Mouse (Mus musculus) liver, embryonic 14.5 days (tissue): ENCODE data around the gene Psmd9. TPM values are rescaled to one million over a fixed set of nuclear protein-coding genes. Genes with fewer than 3 reads are reported as not detected.
"Not testable (repeated sequence)": the region's sequence is repeated elsewhere in the genome, so short reads cannot be mapped to it uniquely, and the experiment has no call there.

Source experiments
- ATAC-seq: fragments of 200-750 bp; cut with Nextera tagmentation; 2 replicates; pipeline ENCODE4 v1.8.0; 2017; ENCODE audit warnings: moderate number of reproducible peaks, mild to moderate bottlenecking, moderate library complexity; ENCODE audit not compliant: insufficient read depth
- DNase-seq, 3 experiments: peaks; one replicate each; pipeline ENCODE4 v3.0.0-alpha.2; 2012 to 2013; ENCODE audit warnings: low read depth in 3 of 3, low spot score in 3 of 3
- H3K27ac ChIP-seq: fragments of 300-500 bp; sonication (generic); 2 replicates; pipeline ENCODE4 v1.5.1; 2014; ENCODE audit warnings: moderate library complexity, mild to moderate bottlenecking, control low read depth, inconsistent platforms
- H3K27me3 ChIP-seq: fragments of 300-500 bp; sonication (generic); 2 replicates; pipeline ENCODE4 v1.6.1; 2014; ENCODE audit warnings: mild to moderate bottlenecking, low read length, moderate library complexity; ENCODE audit not compliant: control insufficient read depth, insufficient read depth
- H3K36me3 ChIP-seq: fragments of 300-500 bp; sonication (generic); replicated peaks from 2 replicates; pipeline ENCODE4 v1.6.1; 2014; ENCODE audit warnings: low read depth; ENCODE audit not compliant: control insufficient read depth, insufficient read depth
- H3K4me1 ChIP-seq, 2 experiments: fragments of 200-500 bp in 1 of 2; fragments of 300-500 bp in 1 of 2; sonication (generic) in 1 of 2; replicated peaks; 2 replicates each; pipeline ENCODE4 v1.6.1; 2012 to 2014; ENCODE audit warnings: antibody characterized with exemption in 1 of 2, inconsistent platforms in 1 of 2, low read length in 1 of 2; ENCODE audit not compliant: control insufficient read depth in 2 of 2, insufficient read depth in 2 of 2
- H3K4me2 ChIP-seq: fragments of 300-500 bp; sonication (generic); 2 replicates; pipeline ENCODE4 v1.6.1; 2014; ENCODE audit warnings: low read depth, mild to moderate bottlenecking, control low read depth, moderate library complexity
- H3K4me3 ChIP-seq, 2 experiments: fragments of 200-500 bp in 1 of 2; fragments of 300-500 bp in 1 of 2; sonication (generic) in 1 of 2; 2 replicates each; pipeline ENCODE4 v1.5.1; 2012 to 2014; ENCODE audit warnings: low read depth in 2 of 2, low read length in 2 of 2, mild to moderate bottlenecking in 2 of 2, control low read depth in 1 of 2, inconsistent platforms in 1 of 2, moderate library complexity in 1 of 2; ENCODE audit not compliant: insufficient read depth in 1 of 2
- H3K9ac ChIP-seq: fragments of 300-500 bp; sonication (generic); replicated peaks from 2 replicates; pipeline ENCODE4 v1.6.1; 2014; ENCODE audit warnings: mild to moderate bottlenecking, control low read depth, moderate library complexity
- H3K9me3 ChIP-seq: fragments of 300-500 bp; sonication (generic); 2 replicates; pipeline ENCODE4 v1.6.1; 2016; ENCODE audit warnings: low read length, mixed read lengths; ENCODE audit not compliant: control insufficient read depth
- CTCF ChIP-seq: IDR thresholded peaks from 2 replicates; pipeline ENCODE4 v1.5.1; 2016; ENCODE audit warnings: antibody characterized with exemption, low read depth, control low read depth
- EP300 ChIP-seq: IDR thresholded peaks from 2 replicates; pipeline ENCODE4 v1.6.1; 2016; ENCODE audit warnings: antibody characterized with exemption, low read depth
- WGBS: fragments of 180-500 bp; shearing (Covaris S2); extraction: QIAGEN DNeasy Blood & Tissue Kit; methylation state at CpG from one replicate; pipeline ENCODE4 v1.1.7; 2014; ENCODE audit not compliant: insufficient replicate concordance; 5-methylcytosine and 5-hydroxymethylcytosine counted together
- polyA plus RNA-seq, 2 experiments: library from polyadenylated mRNA; depleted of rRNA in 1 of 2; stranded (reverse) in 1 of 2; unstranded in 1 of 2; fragments of >200 nt; fragmentation: Nextera tagmentation in 1 of 2; extraction: Ambion mirVana in 1 of 2; gene quantifications; 2 replicates each; pipeline versions ENCODE4 v1.2.1 to v1.2.3; 2012 to 2014

The Psmd9 gene
- polyA plus RNA-seq, 2 experiments = 26.6 to 51.4 TPM

DNA sequence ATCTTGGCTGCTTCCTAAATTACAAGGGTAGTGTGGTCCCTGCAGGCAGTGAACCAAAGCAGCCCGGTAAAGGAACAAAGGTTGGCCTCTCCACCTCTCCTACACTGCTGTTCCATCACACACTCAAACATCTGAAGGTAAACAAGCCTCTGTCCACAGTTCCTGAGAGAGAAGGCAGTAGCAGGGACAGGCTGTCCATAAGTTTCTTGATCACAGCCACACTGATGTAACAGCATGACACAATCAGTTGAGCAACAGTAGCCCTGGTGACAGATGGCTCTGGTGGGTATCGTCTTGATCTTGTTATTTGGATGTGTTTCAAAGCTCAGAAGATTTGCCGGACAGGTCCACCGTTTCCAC is 53.8 kb downstream of the Psmd9 start:
- peak overlapping the region; percentile 90 for H3K27ac ChIP-seq
- peak overlapping the region; percentile 53 for H3K9ac ChIP-seq
- H3K4me1 ChIP-seq = peaks cover 14 to 18% of the 10 kb centered on the region in 2 experiments
- 14% methylated on average over 4 of the region's 4 CpGs for WGBS
- peak overlapping the region; percentile 55 for H3K4me2 ChIP-seq
- H3K4me3 ChIP-seq = peak overlapping the region in 1 of 2 experiments; percentile 21; a peak in 1 of 4 replicates
- ATAC-seq = peak; percentile 77
- no peaks in the 10 kb centered on the region for H3K9me3 ChIP-seq
- TF ChIP-seq CTCF (no peak), EP300 (peak; percentile 47)
- no peaks in the 10 kb centered on the region for H3K27me3 ChIP-seq
- no peaks in the 10 kb centered on the region for H3K36me3 ChIP-seq
- DNase-seq = peak in 1 of 3 experiments; percentile 45

GRCm38 (mm10) chr5:123223861-123224260 is 54.6 kb downstream of the Psmd9 start:
- peak; percentile 54 for TF ChIP-seq CTCF
- H3K27ac ChIP-seq = peak overlapping the region; percentile 74
- not testable (repeated sequence) for H3K9ac ChIP-seq, H3K4me2 ChIP-seq, H3K4me3 ChIP-seq, ATAC-seq, H3K9me3 ChIP-seq, DNase-seq, H3K36me3 ChIP-seq, H3K27me3 ChIP-seq
- 51% methylated on average over 6 of the region's 6 CpGs for WGBS
- peaks cover 14 to 21% of the 10 kb centered on the region in 2 experiments for H3K4me1 ChIP-seq

DNA sequence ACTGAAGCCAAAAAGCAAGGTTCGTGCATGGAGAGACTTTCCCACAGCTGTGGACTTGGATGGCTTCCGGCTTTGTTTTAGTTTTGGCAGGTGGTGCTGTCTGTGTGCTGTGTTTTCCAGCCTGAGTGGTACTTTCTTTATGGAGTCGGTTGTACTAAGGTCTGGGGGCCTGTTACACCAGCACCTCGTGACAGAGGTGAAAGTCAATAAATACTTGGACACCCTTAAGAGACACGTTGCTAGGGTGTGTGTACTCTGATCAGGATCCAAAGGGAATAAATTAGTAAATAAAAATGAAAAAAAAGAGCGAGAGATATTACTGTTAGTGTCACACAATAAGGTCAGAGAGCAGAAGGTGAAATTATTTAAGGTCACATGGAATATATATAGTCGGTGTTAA is 57.6 kb downstream of the Psmd9 start:
- Histone ChIP-seq H3K9me3 (no peaks in the 10 kb centered on the region), H3K4me1 (peaks cover 23% of the 10 kb centered on the region in 2 experiments), H3K4me3 (no peak overlapping the region), H3K4me2 (no peak overlapping the region), H3K27ac (no peak overlapping the region), H3K9ac (no peak overlapping the region), H3K27me3 (no peaks in the 10 kb centered on the region), H3K36me3 (peaks cover 5% of the 10 kb centered on the region; the same call in 1 of the 2 replicates)
- ATAC-seq (no peak), DNase-seq (no peak)
- 85% methylated on average over 7 of the region's 7 CpGs for WGBS
- TF ChIP-seq EP300 (no peak), CTCF (no peak)

DNA sequence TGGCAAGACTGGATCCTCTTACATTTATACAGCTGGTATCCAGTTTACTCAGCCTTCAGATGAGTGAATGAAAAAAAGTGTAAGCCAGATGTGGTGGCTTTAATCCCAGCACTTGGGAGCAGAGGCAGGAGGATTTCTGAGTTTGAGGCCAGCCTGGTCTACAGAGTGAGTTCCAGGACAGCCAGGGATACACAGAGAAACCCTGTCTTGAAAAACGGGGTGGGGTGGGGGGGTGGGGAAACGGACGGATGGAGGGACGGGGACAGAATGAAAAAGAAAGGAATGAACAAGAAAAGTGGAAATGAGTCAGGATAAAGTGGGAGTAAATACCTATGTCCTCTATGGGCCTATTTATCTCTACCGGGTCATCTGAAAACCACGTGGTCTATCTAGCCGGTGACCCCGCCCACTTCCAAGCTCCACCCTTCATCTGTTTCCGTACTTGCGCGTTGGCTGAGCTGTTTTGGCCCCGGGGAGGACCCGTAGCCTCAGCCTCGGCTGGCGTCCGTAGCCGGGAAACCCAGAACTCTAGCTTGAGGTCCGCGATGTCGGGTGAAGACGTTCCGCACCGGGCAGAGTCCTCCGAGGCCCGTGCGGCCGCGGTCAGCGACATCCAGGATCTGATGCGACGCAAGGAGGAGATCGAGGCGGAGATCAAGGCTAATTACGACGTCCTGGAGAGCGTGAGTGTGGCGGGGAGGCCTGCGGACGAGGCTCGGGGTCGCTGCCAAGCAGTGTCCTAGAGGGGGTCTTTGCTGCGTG is 58.7 kb downstream of the Psmd9 start:
- 2% methylated on average over 42 of the region's 42 CpGs for WGBS
- Histone ChIP-seq H3K4me2 (peak overlapping the region; percentile 90), H3K36me3 (peaks cover 5% of the 10 kb centered on the region; the same call in 1 of the 2 replicates), H3K27ac (peak overlapping the region; percentile 76), H3K27me3 (no peaks in the 10 kb centered on the region), H3K4me1 (peaks cover 14 to 16% of the 10 kb centered on the region in 2 experiments), H3K9ac (peak overlapping the region; percentile 96), H3K4me3 (peak overlapping the region; percentile 73 to 94), H3K9me3 (no peaks in the 10 kb centered on the region)
- TF ChIP-seq CTCF (no peak), EP300 (peak; percentile 54)
- ATAC-seq (peak; percentile 82), DNase-seq (peak; percentile 95 to 98 (median 97))

DNA sequence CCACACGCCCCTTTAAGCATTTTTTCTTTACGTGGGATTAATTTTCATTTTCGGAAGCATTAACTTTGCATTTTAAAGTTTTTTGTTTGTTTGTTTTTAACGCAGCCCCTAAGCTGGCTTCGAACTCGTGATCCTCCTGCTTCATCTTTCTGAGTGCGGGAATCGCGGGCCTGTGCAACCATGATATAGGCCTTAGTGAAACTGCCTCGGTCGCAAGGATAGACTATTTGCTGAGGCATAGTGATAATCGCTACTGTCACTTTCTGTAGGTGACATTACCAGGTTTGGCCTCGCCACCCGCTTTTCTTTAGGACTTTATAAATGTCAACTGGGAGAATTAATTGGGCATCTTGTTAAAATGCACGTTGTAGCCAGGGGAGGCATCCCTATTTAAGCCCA is 59.3 kb downstream of the Psmd9 start:
- Histone ChIP-seq H3K9ac (peak overlapping the region; percentile 96), H3K27ac (peak overlapping the region; percentile 76), H3K36me3 (peaks cover 5% of the 10 kb centered on the region; the same call in 1 of the 2 replicates), H3K4me1 (peaks cover 11 to 12% of the 10 kb centered on the region in 2 experiments), H3K9me3 (no peaks in the 10 kb centered on the region), H3K27me3 (no peaks in the 10 kb centered on the region), H3K4me2 (peak overlapping the region; percentile 90), H3K4me3 (peak overlapping the region; percentile 73 to 94)
- WGBS = 6% methylated on average over 15 of the region's 15 CpGs
- no peak for TF ChIP-seq EP300
- TF ChIP-seq CTCF = no peak
- ATAC-seq (peak; percentile 40; the same call in 1 of the 2 replicates), DNase-seq (no peak)
